Mouse (Mus musculus) E14TG2a.4 (cell line): Measurements from ENCODE around the gene Vmp1.

Source experiments
- CTCF ChIP-seq: conservative IDR thresholded peaks from 2 replicates; pipeline ENCODE4 v1.5.1; 2014; ENCODE audit warnings: low read length
- NANOG ChIP-seq: IDR thresholded peaks from 2 replicates; pipeline ENCODE4 v1.6.1; 2014; ENCODE audit warnings: borderline replicate concordance, low read length, mixed read lengths
- POU5F1 ChIP-seq: IDR thresholded peaks from 2 replicates; pipeline ENCODE4 v1.6.1; 2014; ENCODE audit warnings: low read length, borderline replicate concordance

- TF ChIP-seq CTCF, result no peak
- TF ChIP-seq NANOG, result no peak
- no peak for TF ChIP-seq POU5F1
Measured at GRCm38 (mm10) chr11:86578106-86578808, 105.4 kb downstream of the Vmp1 start.
